Comparison of ENCODE assay signal across 33 mouse cellular contexts in genomic region chr7:141694274-141694639, GRCm38 (mm10). TPM values are rescaled to one million over a fixed set of nuclear protein-coding genes. Genes with fewer than 3 reads are reported as not detected.
"Had no signal": no experiment of that assay in that cellular context is flagged by ENCODE, and none has a peak within 500 bp of the region (broad histone marks: within the 10 kb centered on the region; RNA-seq: fewer than 3 reads in every experiment).

No protein-coding gene starts in this region.

- ATAC-seq: liver, embryonic 12.5 days; liver, postnatal 0 days; midbrain, embryonic 13.5 days; midbrain, embryonic 15.5 days; midbrain, embryonic 16.5 days had no signal

- DNase-seq: liver, embryonic 13.5 days; liver, postnatal 0 days; lung, adult 18-20 months; lung, adult 2 months had no signal

- H3K9me3 ChIP-seq: limb, embryonic 10.5 days; limb, embryonic 12.5 days; limb, embryonic 13.5 days; limb, embryonic 15.5 days; liver, embryonic 12.5 days; liver, embryonic 13.5 days; liver, embryonic 15.5 days; lung, embryonic 15.5 days; midbrain, embryonic 10.5 days; midbrain, embryonic 12.5 days; midbrain, embryonic 13.5 days; midbrain, embryonic 15.5 days; neural tube, embryonic 12.5 days had no signal

- H3K4me3 ChIP-seq: liver, embryonic 12.5 days; liver, embryonic 13.5 days; liver, embryonic 15.5 days; midbrain, embryonic 12.5 days; midbrain, embryonic 15.5 days; myocyte; neural tube, embryonic 12.5 days had no signal

- H3K27me3 ChIP-seq: limb, embryonic 15.5 days; lung, embryonic 15.5 days; midbrain, embryonic 13.5 days; midbrain, embryonic 15.5 days; neural tube, embryonic 12.5 days had no signal

- H3K4me1 ChIP-seq: limb, embryonic 12.5 days; limb, embryonic 13.5 days; liver, embryonic 12.5 days; liver, embryonic 15.5 days; lung, embryonic 15.5 days; midbrain, embryonic 12.5 days; midbrain, embryonic 15.5 days; neural tube, embryonic 12.5 days had no signal

- H3K9ac ChIP-seq: limb, embryonic 12.5 days; limb, embryonic 13.5 days; limb, embryonic 15.5 days; liver, embryonic 12.5 days; liver, embryonic 13.5 days; liver, embryonic 14.5 days; liver, embryonic 15.5 days; liver, postnatal 0 days; lung, embryonic 14.5 days; lung, embryonic 15.5 days; midbrain, embryonic 12.5 days; midbrain, embryonic 13.5 days; midbrain, embryonic 15.5 days; neural tube, embryonic 12.5 days had no signal

- H3K36me3 ChIP-seq: limb, embryonic 10.5 days; limb, embryonic 12.5 days; limb, embryonic 13.5 days; limb, embryonic 15.5 days; liver, embryonic 12.5 days; liver, embryonic 13.5 days; liver, embryonic 15.5 days; lung, embryonic 15.5 days; midbrain, embryonic 10.5 days; midbrain, embryonic 12.5 days; midbrain, embryonic 13.5 days; midbrain, embryonic 15.5 days; neural tube, embryonic 12.5 days had no signal

- H3K27ac ChIP-seq: limb, embryonic 10.5 days; limb, embryonic 12.5 days; limb, embryonic 13.5 days; limb, embryonic 15.5 days; liver, embryonic 12.5 days; liver, embryonic 13.5 days; liver, embryonic 14.5 days; liver, embryonic 15.5 days; lung, embryonic 15.5 days; macrophage; midbrain, embryonic 10.5 days; midbrain, embryonic 12.5 days; midbrain, embryonic 13.5 days; midbrain, embryonic 15.5 days; neural tube, embryonic 12.5 days had no signal

RNA-seq across cellular contexts. Expression of gene Muc2, which starts 4.1 kb away (rescaled TPM):
- total RNA-seq: liver, adult 2 months; megakaryocyte progenitor cell, adult 5-6 weeks; megakaryocyte-erythroid progenitor cell, adult 5-6 weeks; monocyte, adult 5-6 weeks had no signal
- polyA plus RNA-seq: lung, embryonic 14.5 days; midbrain, embryonic 11.5 days; myocyte had no signal

RNA-seq across cellular contexts. Expression of gene Muc6, which starts 39.1 kb away (rescaled TPM):
- total RNA-seq: left cerebral cortex, adult 8-10 months; left cerebral cortex, postnatal 10 days; left cerebral cortex, postnatal 14 days; left cerebral cortex, postnatal 25 days; left cerebral cortex, postnatal 36 days; left cerebral cortex, postnatal 4 days; liver, adult 2 months; midbrain, postnatal 0 days had no signal
- polyA plus RNA-seq: liver, adult 2 months had no signal
